Mouse (Mus musculus) midbrain, embryonic 14.5 days (tissue): ENCODE measurements at regions not wholly inside any gene's neighbourhood (a gene's known extent, or its start where the extent isn't known, plus 50 kb on each side); places are given as distances from the start of the nearest gene placed in this dataset.
A peak's percentile ranks its signal among the peaks of the same experiment; 100 is the strongest.

Experiments
- ATAC-seq: fragments of 200-750 bp; cut with Nextera tagmentation; 2 replicates; pipeline ENCODE4 v1.8.0; 2017; ENCODE audit warnings: moderate number of reproducible peaks, moderate library complexity; ENCODE audit not compliant: low FRiP score, low TSS enrichment
- DNase-seq: peaks from one replicate; pipeline ENCODE4 v3.0.0-alpha.2; 2015
- H3K27ac ChIP-seq: fragments of 300-500 bp; sonication (generic); replicated peaks from 2 replicates; pipeline ENCODE4 v1.5.1; 2014; ENCODE audit warnings: mild to moderate bottlenecking, low read depth, low read length, moderate library complexity
- H3K27me3 ChIP-seq: fragments of 300-500 bp; sonication (generic); 2 replicates; pipeline ENCODE4 v1.6.1; 2014; ENCODE audit warnings: low read length, control low read depth, mixed read lengths; ENCODE audit not compliant: control insufficient read depth, insufficient read depth
- H3K36me3 ChIP-seq: fragments of 300-500 bp; sonication (generic); 2 replicates; pipeline ENCODE4 v1.6.1; 2014; ENCODE audit warnings: low read length, control low read depth; ENCODE audit not compliant: control insufficient read depth, insufficient read depth
- H3K4me1 ChIP-seq: fragments of 300-500 bp; sonication (generic); 2 replicates; pipeline ENCODE4 v1.6.1; 2014; ENCODE audit warnings: mild to moderate bottlenecking, antibody characterized with exemption, low read length, control low read depth; ENCODE audit not compliant: control insufficient read depth, insufficient read depth
- H3K4me2 ChIP-seq: fragments of 300-500 bp; sonication (generic); 2 replicates; pipeline ENCODE4 v1.6.1; 2014; ENCODE audit warnings: mild to moderate bottlenecking, low read length, moderate library complexity
- H3K4me3 ChIP-seq: fragments of 300-500 bp; sonication (generic); replicated peaks from 2 replicates; pipeline ENCODE4 v1.5.1; 2014; ENCODE audit warnings: low read depth, low read length
- H3K9ac ChIP-seq: fragments of 300-500 bp; sonication (generic); replicated peaks from 2 replicates; pipeline ENCODE4 v1.6.1; 2014; ENCODE audit warnings: mild to moderate bottlenecking, low read length, moderate library complexity
- H3K9me3 ChIP-seq: fragments of 300-500 bp; sonication (generic); 2 replicates; pipeline ENCODE4 v1.6.1; 2016; ENCODE audit warnings: low read length, control low read depth, mixed read lengths; ENCODE audit not compliant: control insufficient read depth
- WGBS: fragments of 180-500 bp; shearing (Covaris S2); extraction: QIAGEN DNeasy Blood & Tissue Kit; methylation state at CpG from one replicate; pipeline ENCODE4 v1.1.7; 2014; 5-methylcytosine and 5-hydroxymethylcytosine counted together

- 92% methylated on average over 4 of the region's 4 CpGs for WGBS
- Histone ChIP-seq H3K27me3 (no peaks in the 10 kb centered on the region), H3K4me3 (no peak overlapping the region), H3K4me1 (no peaks in the 10 kb centered on the region), H3K9ac (no peak overlapping the region), H3K9me3 (no peaks in the 10 kb centered on the region), H3K4me2 (no peak overlapping the region), H3K36me3 (no peaks in the 10 kb centered on the region), H3K27ac (no peak overlapping the region)
- no peak for ATAC-seq
- DNase-seq = no peak
These were observed 780.5 kb downstream of the Stpg2 start for GRCm38 (mm10) chr3:139985830-139986481.

GRCm38 (mm10) chr3:139988938-139989337, 783.4 kb downstream of the Stpg2 start:
- Histone ChIP-seq H3K36me3 (no peaks in the 10 kb centered on the region), H3K9ac (no peak overlapping the region), H3K4me2 (no peak overlapping the region), H3K4me3 (no peak overlapping the region), H3K4me1 (no peaks in the 10 kb centered on the region), H3K27me3 (no peaks in the 10 kb centered on the region), H3K27ac (no peak overlapping the region), H3K9me3 (no peaks in the 10 kb centered on the region)
- 76% methylated on average over 1 of the region's 1 CpGs for WGBS
- ATAC-seq (no peak), DNase-seq (no peak)

- H3K36me3 ChIP-seq = no peaks in the 10 kb centered on the region
- DNase-seq = no peak
- no peaks in the 10 kb centered on the region for H3K27me3 ChIP-seq
- ATAC-seq = no peak
- H3K4me2 ChIP-seq = no peak overlapping the region
- no peak overlapping the region for H3K9ac ChIP-seq
- no peak overlapping the region for H3K27ac ChIP-seq
- H3K4me1 ChIP-seq = no peaks in the 10 kb centered on the region
- H3K9me3 ChIP-seq = no peaks in the 10 kb centered on the region
- no peak overlapping the region for H3K4me3 ChIP-seq
These were observed 783.9 kb downstream of the Stpg2 start for GRCm38 (mm10) chr3:139989380-139989779.

- Histone ChIP-seq H3K27me3 (no peaks in the 10 kb centered on the region), H3K4me2 (no peak overlapping the region), H3K9me3 (no peaks in the 10 kb centered on the region), H3K36me3 (no peaks in the 10 kb centered on the region), H3K27ac (no peak overlapping the region), H3K9ac (no peak overlapping the region), H3K4me3 (no peak overlapping the region), H3K4me1 (no peaks in the 10 kb centered on the region)
- DNase-seq = no peak
- no peak for ATAC-seq
- WGBS = 78% methylated on average over 2 of the region's 2 CpGs
These were observed 807.0 kb downstream of the Stpg2 start for GRCm38 (mm10) chr3:140012522-140012921.

- no peak for DNase-seq
- H3K9ac ChIP-seq = no peak overlapping the region
- H3K9me3 ChIP-seq = no peaks in the 10 kb centered on the region; the same call in 1 of the 2 replicates
- WGBS = 89% methylated on average over 3 of the region's 3 CpGs
- H3K27ac ChIP-seq = no peak overlapping the region
- H3K4me1 ChIP-seq = no peaks in the 10 kb centered on the region
- no peak overlapping the region for H3K4me3 ChIP-seq
- H3K27me3 ChIP-seq = no peaks in the 10 kb centered on the region
- H3K4me2 ChIP-seq = no peak overlapping the region
- no peak for ATAC-seq
- no peaks in the 10 kb centered on the region for H3K36me3 ChIP-seq
These were observed 828.6 kb downstream of the Stpg2 start for GRCm38 (mm10) chr3:140034101-140034500.

GRCm38 (mm10) chr3:140035142-140035541, 829.6 kb downstream of the Stpg2 start:
- no peaks in the 10 kb centered on the region for H3K27me3 ChIP-seq
- H3K4me3 ChIP-seq = no peak overlapping the region
- no peak for ATAC-seq
- no peak overlapping the region for H3K9ac ChIP-seq
- no peak overlapping the region for H3K27ac ChIP-seq
- H3K4me1 ChIP-seq = no peaks in the 10 kb centered on the region
- DNase-seq = peak; percentile 12
- no peak overlapping the region for H3K4me2 ChIP-seq
- H3K9me3 ChIP-seq = no peaks in the 10 kb centered on the region
- 21% methylated on average over 2 of the region's 2 CpGs for WGBS
- H3K36me3 ChIP-seq = no peaks in the 10 kb centered on the region

- H3K36me3 ChIP-seq = no peaks in the 10 kb centered on the region
- DNase-seq (peak; percentile 5), ATAC-seq (no peak)
- no peaks in the 10 kb centered on the region for H3K27me3 ChIP-seq
- H3K4me3 ChIP-seq = no peak overlapping the region
- H3K4me1 ChIP-seq = no peaks in the 10 kb centered on the region
- H3K27ac ChIP-seq = no peak overlapping the region
- H3K9me3 ChIP-seq = no peaks in the 10 kb centered on the region
- no peak overlapping the region for H3K4me2 ChIP-seq
- no peak overlapping the region for H3K9ac ChIP-seq
These were observed 839.4 kb downstream of the Stpg2 start for GRCm38 (mm10) chr3:140044898-140045297.

- Histone ChIP-seq H3K36me3 (no peaks in the 10 kb centered on the region), H3K9ac (no peak overlapping the region), H3K9me3 (no peaks in the 10 kb centered on the region), H3K27me3 (no peaks in the 10 kb centered on the region), H3K4me2 (no peak overlapping the region), H3K4me1 (no peaks in the 10 kb centered on the region), H3K27ac (no peak overlapping the region), H3K4me3 (no peak overlapping the region)
- 74% methylated on average over 1 of the region's 1 CpGs for WGBS
- DNase-seq (no peak), ATAC-seq (no peak)
These were observed 849.1 kb downstream of the Stpg2 start for GRCm38 (mm10) chr3:140054634-140055033.

- no peak overlapping the region for H3K9ac ChIP-seq
- ATAC-seq (no peak), DNase-seq (no peak)
- no peaks in the 10 kb centered on the region for H3K36me3 ChIP-seq
- no peak overlapping the region for H3K4me2 ChIP-seq
- H3K4me1 ChIP-seq = no peaks in the 10 kb centered on the region
- no peaks in the 10 kb centered on the region for H3K27me3 ChIP-seq
- H3K4me3 ChIP-seq = no peak overlapping the region
- no peaks in the 10 kb centered on the region for H3K9me3 ChIP-seq
- H3K27ac ChIP-seq = no peak overlapping the region
- 90% methylated on average over 3 of the region's 3 CpGs for WGBS
These were observed 852.6 kb downstream of the Stpg2 start for GRCm38 (mm10) chr3:140057962-140058631.
